Mouse (Mus musculus) kidney, postnatal 0 days (tissue): ENCODE measurements around the gene Esrrg. TPM values are rescaled to one million over a fixed set of nuclear protein-coding genes. Genes with fewer than 3 reads are reported as not detected.
A peak's percentile ranks its signal among the peaks of the same experiment; 100 is the strongest.

Source experiments
- ATAC-seq: fragments of 200-750 bp; cut with Nextera tagmentation; replicated peaks from 2 replicates; pipeline ENCODE4 v1.8.0; 2017; ENCODE audit warnings: low read depth, moderate number of reproducible peaks, moderate TSS enrichment, moderate library complexity; ENCODE audit not compliant: low FRiP score
- DNase-seq: peaks from one replicate; pipeline ENCODE4 v3.0.0-alpha.2; 2016; ENCODE audit warnings: low spot score
- H3K27ac ChIP-seq: fragments of 300-500 bp; sonication (generic); 2 replicates; pipeline ENCODE4 v1.5.1; 2014; ENCODE audit warnings: mild to moderate bottlenecking
- H3K27me3 ChIP-seq: fragments of 300-500 bp; sonication (generic); 2 replicates; pipeline ENCODE4 v1.6.1; 2014; ENCODE audit warnings: low read length, mixed read lengths; ENCODE audit not compliant: insufficient read depth
- H3K36me3 ChIP-seq: fragments of 300-500 bp; sonication (generic); 2 replicates; pipeline ENCODE4 v1.6.1; 2014; ENCODE audit warnings: low read length, mixed read lengths; ENCODE audit not compliant: insufficient read depth
- H3K4me1 ChIP-seq: fragments of 300-500 bp; sonication (generic); replicated peaks from 2 replicates; pipeline ENCODE4 v1.6.1; 2014; ENCODE audit warnings: antibody characterized with exemption, low read length, mixed read lengths; ENCODE audit not compliant: insufficient read depth
- H3K4me2 ChIP-seq: fragments of 300-500 bp; sonication (generic); 2 replicates; pipeline ENCODE4 v1.6.1; 2014; ENCODE audit warnings: mild to moderate bottlenecking, low read length, moderate library complexity, mixed read lengths
- H3K4me3 ChIP-seq: fragments of 300-500 bp; sonication (generic); replicated peaks from 2 replicates; pipeline ENCODE4 v1.5.1; 2014; ENCODE audit warnings: low read depth, low read length
- H3K9ac ChIP-seq: fragments of 300-500 bp; sonication (generic); 2 replicates; pipeline ENCODE4 v1.6.1; 2014; ENCODE audit warnings: low read depth, low read length
- H3K9me3 ChIP-seq: fragments of 300-500 bp; sonication (generic); replicated peaks from 2 replicates; pipeline ENCODE4 v1.6.1; 2016; ENCODE audit warnings: low read length, inconsistent platforms, mixed read lengths
- CTCF ChIP-seq: IDR thresholded peaks from 2 replicates; pipeline ENCODE4 v1.5.1; 2016; ENCODE audit warnings: antibody characterized with exemption, low read depth, mild to moderate bottlenecking, moderate library complexity
- WGBS: fragments of 180-500 bp; shearing (Covaris S2); extraction: QIAGEN DNeasy Blood & Tissue Kit; methylation state at CpG from one replicate; pipeline ENCODE4 v1.1.7; 2014; 5-methylcytosine and 5-hydroxymethylcytosine counted together
- polyA plus RNA-seq: library from polyadenylated mRNA; unstranded; fragments of >200 nt; fragmentation: Nextera tagmentation; extraction: Ambion mirVana; gene quantifications from 2 replicates; pipeline ENCODE4 v1.2.1, GENCODE M21; 2015

The Esrrg gene
- polyA plus RNA-seq, 1 experiment from 2014 or later: 26.0 TPM

DNA sequence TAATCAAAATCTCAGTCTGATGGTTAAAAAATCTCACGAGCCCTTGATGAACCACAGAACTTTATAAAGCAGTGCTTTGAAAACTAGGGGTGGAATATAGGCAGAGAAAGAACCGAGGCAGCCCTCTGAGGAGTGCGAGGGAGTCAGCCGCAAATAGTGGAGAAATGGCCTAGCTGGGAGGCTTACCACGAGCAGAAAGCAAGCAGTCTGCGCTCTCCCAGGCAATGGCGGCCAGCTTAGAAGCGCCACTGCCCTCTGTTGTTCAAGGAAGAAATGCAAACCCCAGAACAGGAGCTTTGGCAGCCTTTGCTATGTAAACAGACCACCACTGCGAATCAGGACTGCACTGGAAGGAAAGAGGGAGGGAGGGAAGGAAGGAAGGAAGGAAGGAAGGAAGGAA lies 365.8 kb downstream of the Esrrg start:
- no peak overlapping the region for H3K4me2 ChIP-seq
- DNase-seq (peak; percentile 89), ATAC-seq (no peak)
- H3K27ac ChIP-seq: peak overlapping the region; percentile 42; the same call in 1 of the 2 replicates
- H3K36me3 ChIP-seq: no peaks in the 10 kb centered on the region
- 13% methylated on average over 9 of the region's 9 CpGs for WGBS
- no peaks in the 10 kb centered on the region for H3K27me3 ChIP-seq
- H3K9me3 ChIP-seq: no peaks in the 10 kb centered on the region
- H3K4me3 ChIP-seq: no peak overlapping the region
- no peaks in the 10 kb centered on the region for H3K4me1 ChIP-seq
- no peak overlapping the region for H3K9ac ChIP-seq
- peak; percentile 81 for TF ChIP-seq CTCF

DNA sequence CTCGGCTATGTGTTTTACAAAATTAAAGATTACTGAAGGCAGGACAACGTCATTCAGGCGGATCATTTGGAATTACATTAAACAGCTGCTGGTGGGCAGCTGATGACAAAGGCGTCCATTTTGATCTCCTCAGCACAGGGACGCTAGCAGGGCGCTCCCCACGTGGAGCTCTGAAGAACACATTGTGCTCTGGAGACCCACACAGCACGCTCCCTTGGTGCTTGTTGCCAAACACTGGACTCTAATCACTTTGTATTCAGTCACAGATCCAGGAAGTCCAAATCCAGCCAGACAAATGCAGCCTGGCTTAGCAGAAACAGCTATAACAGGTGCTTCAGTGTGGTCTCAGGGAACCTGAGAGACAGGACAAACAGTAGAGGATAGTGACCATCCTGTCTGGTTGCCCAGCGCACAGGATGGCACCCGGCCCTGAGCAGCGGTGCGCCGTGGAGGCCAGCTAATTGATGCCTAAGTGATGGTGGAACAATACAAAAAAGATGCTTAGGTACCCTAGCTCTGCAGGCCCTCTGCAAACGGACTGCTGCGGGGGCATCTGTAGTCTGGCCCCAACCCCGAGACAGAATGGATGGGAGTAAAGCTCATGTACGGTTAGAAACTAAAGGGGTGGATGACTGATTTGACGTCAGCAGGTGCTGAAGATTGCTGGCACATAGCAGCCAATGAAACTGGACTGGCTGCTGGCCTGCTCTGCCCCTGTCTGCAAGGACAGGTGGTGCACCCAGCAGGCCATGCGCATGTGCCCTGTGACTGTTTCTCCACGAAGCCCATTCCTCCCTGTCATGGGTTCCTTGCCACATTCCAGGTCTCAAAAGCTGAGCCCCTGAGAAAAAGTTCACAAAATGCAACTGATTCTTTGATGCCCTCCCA lies 367.1 kb downstream of the Esrrg start:
- WGBS: 85% methylated on average over 20 of the region's 20 CpGs
- DNase-seq (no peak), ATAC-seq (no peak)
- no peak overlapping the region for H3K27ac ChIP-seq
- no peaks in the 10 kb centered on the region for H3K36me3 ChIP-seq
- TF ChIP-seq CTCF: peak; percentile 28; the same call in 1 of the 2 replicates
- H3K9me3 ChIP-seq: no peaks in the 10 kb centered on the region
- H3K4me3 ChIP-seq: no peak overlapping the region
- H3K9ac ChIP-seq: no peak overlapping the region
- H3K27me3 ChIP-seq: no peaks in the 10 kb centered on the region
- no peak overlapping the region for H3K4me2 ChIP-seq
- H3K4me1 ChIP-seq: no peaks in the 10 kb centered on the region

DNA sequence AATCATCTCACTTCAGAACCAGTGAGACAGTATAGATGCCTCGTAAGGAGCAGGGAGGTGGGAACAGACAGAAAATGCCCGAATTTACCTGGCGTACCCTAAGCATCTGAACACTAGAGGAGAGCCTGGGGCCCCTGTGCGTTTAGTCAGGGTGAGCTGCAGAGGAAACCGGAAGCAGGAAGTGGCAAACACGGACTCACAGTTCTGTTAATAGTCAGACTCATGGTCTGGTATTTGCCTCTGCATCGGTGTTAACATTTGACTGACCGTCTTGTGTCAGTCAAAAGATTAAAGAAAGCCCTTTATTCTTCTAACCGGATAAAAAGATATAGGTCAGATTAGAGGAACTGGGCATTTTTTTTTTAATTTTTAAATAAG lies 367.8 kb downstream of the Esrrg start:
- no peak for TF ChIP-seq CTCF
- H3K4me2 ChIP-seq: no peak overlapping the region
- ATAC-seq: no peak
- no peak for DNase-seq
- H3K4me1 ChIP-seq: no peaks in the 10 kb centered on the region
- no peak overlapping the region for H3K27ac ChIP-seq
- H3K27me3 ChIP-seq: no peaks in the 10 kb centered on the region
- 77% methylated on average over 9 of the region's 9 CpGs for WGBS
- no peak overlapping the region for H3K4me3 ChIP-seq
- no peaks in the 10 kb centered on the region for H3K9me3 ChIP-seq
- no peaks in the 10 kb centered on the region for H3K36me3 ChIP-seq
- no peak overlapping the region for H3K9ac ChIP-seq

DNA sequence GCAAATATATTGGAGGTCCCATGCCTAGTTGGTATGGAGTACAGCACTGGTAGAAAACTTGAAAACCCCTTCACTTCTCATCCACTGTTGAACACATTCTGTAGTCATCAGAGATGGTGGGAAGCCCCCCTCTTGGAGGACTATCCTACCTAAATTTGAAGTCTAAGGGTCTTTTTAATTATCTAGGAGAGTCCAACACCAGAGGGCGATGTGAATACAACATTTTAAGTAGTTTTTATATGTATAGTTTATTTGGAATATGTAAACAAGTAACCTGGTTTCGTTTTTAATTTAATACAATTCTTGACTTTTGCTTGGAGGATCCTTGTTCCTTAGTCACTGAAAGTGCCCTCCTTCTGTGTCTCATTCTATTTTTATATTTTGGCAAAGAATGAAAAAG lies 372.4 kb downstream of the Esrrg start:
- 66% methylated on average over 2 of the region's 2 CpGs for WGBS
- Histone ChIP-seq H3K9me3 (no peaks in the 10 kb centered on the region), H3K36me3 (no peaks in the 10 kb centered on the region), H3K9ac (no peak overlapping the region), H3K4me1 (no peaks in the 10 kb centered on the region), H3K4me2 (no peak overlapping the region), H3K27me3 (no peaks in the 10 kb centered on the region), H3K27ac (no peak overlapping the region), H3K4me3 (no peak overlapping the region)
- ATAC-seq: no peak
- DNase-seq: peak; percentile 50
- peak; percentile 48 for TF ChIP-seq CTCF

DNA sequence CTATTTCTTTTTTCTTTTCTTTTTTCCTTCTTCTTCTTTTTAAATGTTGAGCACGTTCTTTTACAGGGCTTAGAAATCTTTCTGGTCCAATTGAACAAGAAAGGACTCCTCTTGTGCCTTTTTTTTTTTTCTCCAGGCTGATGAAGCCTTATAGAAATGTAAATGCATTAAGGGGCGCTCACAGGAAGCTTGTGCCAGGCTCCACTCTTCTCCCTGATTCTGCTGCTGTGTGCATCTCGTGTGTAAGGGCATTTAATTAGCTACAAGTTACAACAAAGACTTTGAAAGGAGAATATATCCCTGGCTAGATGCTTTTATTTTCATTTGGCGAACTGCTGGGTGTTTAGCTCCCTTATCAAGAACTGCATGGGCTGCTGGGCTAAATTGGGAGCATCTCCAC lies 374.6 kb downstream of the Esrrg start:
- WGBS: 66% methylated on average over 4 of the region's 4 CpGs

DNA sequence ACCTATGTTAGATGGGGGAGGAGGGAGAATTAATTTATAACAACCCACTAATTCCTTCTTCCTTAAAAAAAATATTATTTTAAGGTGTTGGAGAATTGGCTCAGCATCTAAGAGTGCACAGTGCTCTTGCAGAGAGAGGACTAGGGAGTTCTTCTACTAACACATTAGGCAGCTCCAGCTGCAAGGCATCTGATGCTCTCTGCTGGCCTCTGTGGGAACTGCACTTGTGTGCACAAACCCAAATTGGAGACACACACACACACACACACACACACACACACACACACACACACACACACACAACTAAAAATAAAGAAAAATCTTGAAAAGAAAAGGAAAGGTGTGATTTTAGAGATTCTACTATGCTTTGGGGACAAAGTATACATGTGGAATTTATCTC lies 381.6 kb downstream of the Esrrg start:
- DNase-seq: no peak

More for the DNA sequence above, 374.6 kb downstream of the Esrrg start:
- no peak overlapping the region for H3K27ac ChIP-seq
- no peaks in the 10 kb centered on the region for H3K9me3 ChIP-seq
- H3K27me3 ChIP-seq: no peaks in the 10 kb centered on the region
- no peaks in the 10 kb centered on the region for H3K36me3 ChIP-seq
- no peaks in the 10 kb centered on the region for H3K4me1 ChIP-seq
- H3K4me2 ChIP-seq: no peak overlapping the region
- H3K4me3 ChIP-seq: no peak overlapping the region
- no peak for TF ChIP-seq CTCF
- H3K9ac ChIP-seq: no peak overlapping the region
- ATAC-seq (no peak), DNase-seq (no peak)

More for the DNA sequence above, 381.6 kb downstream of the Esrrg start:
- H3K9me3 ChIP-seq: no peaks in the 10 kb centered on the region
- no peak overlapping the region for H3K9ac ChIP-seq
- ATAC-seq: no peak
- H3K36me3 ChIP-seq: no peaks in the 10 kb centered on the region
- no peak overlapping the region for H3K27ac ChIP-seq
- no peaks in the 10 kb centered on the region for H3K4me1 ChIP-seq
- peak; percentile 45 for TF ChIP-seq CTCF
- no peak overlapping the region for H3K4me2 ChIP-seq
- H3K27me3 ChIP-seq: no peaks in the 10 kb centered on the region
- no peak overlapping the region for H3K4me3 ChIP-seq
